Mouse (Mus musculus): Measurements from ENCODE around the gene Limd2. TPM values are rescaled to one million over a fixed set of nuclear protein-coding genes. Genes with fewer than 3 reads are reported as not detected.

Limd2 gene
- polyA plus RNA-seq, 1 experiment from 2014 or later, result 187 TPM

DNA sequence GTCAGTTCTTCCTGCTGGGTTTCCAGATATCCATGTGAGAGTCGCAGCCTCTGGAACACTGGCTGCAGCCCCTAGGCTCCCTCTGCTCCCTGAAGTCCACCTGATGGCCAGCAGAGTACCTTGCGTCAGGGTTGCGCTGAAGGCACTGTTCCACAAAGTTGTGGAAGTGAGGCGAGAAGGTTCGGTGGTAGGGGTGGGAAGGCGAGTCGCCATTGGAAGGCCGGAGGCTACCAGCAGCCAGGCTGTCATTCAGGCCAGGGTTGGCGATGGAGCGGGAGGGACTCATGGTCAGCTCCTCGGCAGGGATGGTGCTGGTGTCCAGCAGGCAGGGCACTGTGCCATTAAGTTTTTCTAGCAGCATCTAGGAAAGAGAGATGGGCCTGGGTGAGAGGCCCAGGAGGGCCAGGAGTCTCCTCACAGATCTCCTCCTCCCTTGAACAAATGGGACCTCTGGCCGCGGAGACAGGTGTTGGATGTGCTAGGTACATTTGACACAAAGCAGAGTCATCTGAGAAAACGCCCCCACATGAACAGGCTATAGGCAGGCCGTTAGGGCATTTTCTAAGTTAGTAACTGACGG is 4.0 kb upstream of the Limd2 start:
- Histone ChIP-seq H3K4me1 (replicated peaks) (peaks cover 16% of the 10 kb centered on the region), H3K4me3 (no peak overlapping the region), H3K36me3 (peaks cover 61% of the 10 kb centered on the region), H3K27ac (replicated peaks) (no peak overlapping the region), H3K9me3 (no peaks in the 10 kb centered on the region), H3K9ac (0 out of 2 replicates have a peak overlapping the region, but pooled peaks have one; percentile 5), H3K27me3 (no peaks in the 10 kb centered on the region), H3K4me2 (no peak overlapping the region)
- no peak for ATAC-seq (ENCODE audit: low read depth)
- WGBS, result 90% methylated on average over 16 of the region's 16 CpGs

GRCm38 (mm10) chr11:106163546-106163945 is 2.9 kb upstream of the Limd2 start:
- Histone ChIP-seq H3K36me3 (peaks cover 55% of the 10 kb centered on the region), H3K27ac (replicated peaks) (no peak overlapping the region), H3K4me1 (replicated peaks) (peaks cover 27% of the 10 kb centered on the region), H3K9me3 (no peaks in the 10 kb centered on the region), H3K27me3 (no peaks in the 10 kb centered on the region), H3K4me2 (no peak overlapping the region), H3K9ac (no peak overlapping the region), H3K4me3 (no peak overlapping the region)
- ATAC-seq (ENCODE audit: low read depth), result no peak
- WGBS, result 86% methylated on average over 4 of the region's 4 CpGs

GRCm38 (mm10) chr11:106162237-106162636 is 1.6 kb upstream of the Limd2 start:
- Histone ChIP-seq H3K4me2 (no peak overlapping the region), H3K4me3 (no peak overlapping the region), H3K27ac (replicated peaks) (peak overlapping the region; percentile 99; the same call in 1 of the 2 replicates), H3K4me1 (replicated peaks) (peaks cover 39% of the 10 kb centered on the region), H3K9me3 (no peaks in the 10 kb centered on the region), H3K9ac (no peak overlapping the region), H3K36me3 (peaks cover 55% of the 10 kb centered on the region), H3K27me3 (no peaks in the 10 kb centered on the region)
- 97% methylated on average over 2 of the region's 2 CpGs for WGBS
- ATAC-seq (ENCODE audit: low read depth), result no peak

DNA sequence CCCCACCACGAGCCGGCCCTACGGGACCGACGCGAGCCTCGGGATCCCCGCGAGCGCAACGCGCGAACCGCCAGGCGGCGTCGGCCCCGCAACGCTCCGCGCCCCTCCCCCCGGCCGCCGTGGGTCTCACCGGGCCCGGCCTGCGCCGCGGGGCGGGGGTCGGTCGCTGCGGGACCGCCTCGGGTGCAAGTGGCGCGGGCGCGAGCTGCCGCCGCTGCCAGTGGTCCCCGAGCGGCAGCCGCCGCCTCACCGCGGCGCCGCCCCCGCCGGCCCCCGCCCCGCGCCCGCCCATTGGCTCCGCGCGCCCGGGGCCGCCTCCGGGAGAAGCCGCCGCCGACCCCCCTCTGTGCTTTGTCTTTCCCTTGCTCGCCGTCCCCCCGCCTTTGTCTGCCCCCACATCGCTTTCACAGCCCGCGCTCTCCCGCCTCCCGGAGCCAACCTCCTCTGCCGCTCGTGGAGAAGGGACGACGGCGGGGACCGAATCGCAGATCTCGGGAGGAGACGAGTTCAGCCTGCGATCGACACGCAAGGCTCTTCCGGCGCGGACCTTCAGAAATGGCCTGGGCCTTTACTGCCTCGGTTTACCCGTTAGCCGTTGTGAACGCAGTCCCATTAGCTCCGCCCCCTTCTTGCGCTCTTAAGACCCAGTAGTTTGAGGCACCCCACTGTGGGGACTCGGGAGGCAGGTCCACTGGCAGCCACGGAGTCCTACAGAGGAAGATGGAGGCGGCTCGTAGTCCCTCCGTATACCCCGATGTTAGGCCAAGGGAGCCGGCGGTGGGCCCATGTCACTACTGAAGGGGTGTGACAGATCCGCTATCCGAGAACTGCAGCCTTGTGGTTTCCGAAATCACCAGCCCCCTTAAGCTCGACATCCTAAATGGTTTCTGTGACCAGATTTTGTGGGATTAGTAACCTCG is 479 bp downstream of the Limd2 start:
- H3K36me3 ChIP-seq, result peaks cover 52% of the 10 kb centered on the region
- WGBS, result under 1% methylated on average over 86 of the region's 106 CpGs
- H3K4me2 ChIP-seq, result peak overlapping the region; percentile 89
- H3K4me1 ChIP-seq (replicated peaks), result peaks cover 56% of the 10 kb centered on the region
- H3K9me3 ChIP-seq, result no peaks in the 10 kb centered on the region
- H3K27me3 ChIP-seq, result no peaks in the 10 kb centered on the region
- ATAC-seq (ENCODE audit: low read depth), result peak; percentile 64
- H3K9ac ChIP-seq, result peak overlapping the region; percentile 97
- H3K27ac ChIP-seq (replicated peaks), result peak overlapping the region; percentile 99
- H3K4me3 ChIP-seq, result peak overlapping the region; percentile 78

- peak overlapping the region; percentile 78 for H3K4me3 ChIP-seq
- H3K27me3 ChIP-seq, result no peaks in the 10 kb centered on the region
- under 1% methylated on average over 21 of the region's 25 CpGs for WGBS
- H3K36me3 ChIP-seq, result peaks cover 52% of the 10 kb centered on the region
- peak; percentile 67 for ATAC-seq (ENCODE audit: low read depth)
- H3K9ac ChIP-seq, result peak overlapping the region; percentile 97
- H3K4me1 ChIP-seq (replicated peaks), result peaks cover 56% of the 10 kb centered on the region
- H3K27ac ChIP-seq (replicated peaks), result peak overlapping the region; percentile 99
- H3K4me2 ChIP-seq, result peak overlapping the region; percentile 89
- no peaks in the 10 kb centered on the region for H3K9me3 ChIP-seq
Observed at GRCm38 (mm10) chr11:106159216-106159920, 1.3 kb downstream of the Limd2 start.

DNA sequence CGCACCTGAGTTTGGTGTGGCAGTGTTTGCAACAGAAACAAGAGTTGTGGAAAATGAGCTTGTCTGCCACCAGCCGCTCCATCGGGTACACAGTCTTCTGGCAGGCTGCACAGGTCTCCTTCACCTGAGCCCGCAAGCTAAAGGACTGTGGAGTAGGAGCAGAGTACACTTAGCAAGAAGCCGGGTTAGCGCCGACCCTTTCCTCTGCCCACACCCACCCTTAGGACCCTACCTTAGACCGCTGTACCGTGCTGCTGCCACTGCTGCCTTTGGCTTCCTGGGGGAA is 1.8 kb downstream of the Limd2 start:
- Histone ChIP-seq H3K27me3 (no peaks in the 10 kb centered on the region), H3K4me3 (peak overlapping the region; percentile 78), H3K4me2 (peak overlapping the region; percentile 89), H3K4me1 (replicated peaks) (peaks cover 56% of the 10 kb centered on the region), H3K9ac (peak overlapping the region; percentile 97), H3K36me3 (peaks cover 52% of the 10 kb centered on the region), H3K9me3 (no peaks in the 10 kb centered on the region), H3K27ac (replicated peaks) (peak overlapping the region; percentile 99)
- ATAC-seq (ENCODE audit: low read depth), result peak; percentile 4
- WGBS, result 37% methylated on average over 9 of the region's 9 CpGs

DNA sequence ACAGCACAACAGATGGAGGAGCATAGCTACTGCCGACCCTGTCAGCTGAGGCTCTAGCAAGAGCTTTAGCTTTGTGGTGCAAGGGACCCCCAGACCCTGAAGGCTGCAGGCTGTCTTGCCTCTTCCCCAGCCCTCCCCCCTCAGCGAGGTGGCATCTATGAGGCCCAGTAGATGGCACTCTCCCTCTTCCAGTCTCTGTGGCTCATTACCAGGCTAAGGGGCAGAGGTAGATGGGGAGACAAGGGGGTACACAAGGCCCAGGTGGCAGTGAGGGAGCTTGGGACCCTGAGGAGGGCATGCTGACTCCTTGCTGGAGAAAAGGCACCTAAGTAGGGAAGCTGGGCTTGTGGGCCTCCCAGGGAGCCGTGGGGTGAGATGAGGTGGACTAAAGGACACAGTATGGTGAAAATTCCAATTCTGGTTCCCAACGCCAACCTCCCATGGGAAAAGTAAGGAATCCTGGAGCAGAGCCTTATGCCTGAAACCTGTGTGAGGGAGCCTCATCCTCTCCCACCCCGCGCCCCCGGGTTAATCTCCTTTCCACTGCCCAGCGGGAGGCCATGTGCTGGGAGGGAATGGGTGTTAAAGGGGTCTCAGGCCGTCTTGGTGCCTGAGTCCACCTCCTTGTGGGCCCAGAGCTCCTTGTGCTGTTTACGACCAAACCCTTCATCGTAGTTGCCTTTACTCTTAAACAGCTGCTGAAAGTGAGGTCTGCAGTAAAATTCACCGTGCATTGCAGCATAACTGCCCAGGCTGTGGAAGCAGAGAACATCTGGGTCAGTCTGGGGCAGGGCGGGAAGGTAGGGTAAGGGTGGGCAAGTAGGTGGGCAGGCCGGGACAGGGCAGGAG is 2.4 kb downstream of the Limd2 start:
- WGBS, result 52% methylated on average over 14 of the region's 14 CpGs
- no peaks in the 10 kb centered on the region for H3K9me3 ChIP-seq
- peak overlapping the region; percentile 97 for H3K9ac ChIP-seq
- peak overlapping the region; percentile 89 for H3K4me2 ChIP-seq
- H3K36me3 ChIP-seq, result peaks cover 52% of the 10 kb centered on the region
- peak overlapping the region; percentile 99 for H3K27ac ChIP-seq (replicated peaks)
- no peaks in the 10 kb centered on the region for H3K27me3 ChIP-seq
- peaks cover 56% of the 10 kb centered on the region for H3K4me1 ChIP-seq (replicated peaks)
- H3K4me3 ChIP-seq, result peak overlapping the region; percentile 78
- ATAC-seq (ENCODE audit: low read depth), result no peak

- Histone ChIP-seq H3K27me3 (no peaks in the 10 kb centered on the region), H3K9ac (0 out of 2 replicates have a peak overlapping the region, but pooled peaks have one; percentile 12), H3K4me3 (no peak overlapping the region), H3K36me3 (peaks cover 58% of the 10 kb centered on the region), H3K4me1 (replicated peaks) (peaks cover 56% of the 10 kb centered on the region), H3K9me3 (no peaks in the 10 kb centered on the region), H3K27ac (replicated peaks) (no peak overlapping the region), H3K4me2 (no peak overlapping the region)
- WGBS, result 88% methylated on average over 7 of the region's 7 CpGs
- ATAC-seq (ENCODE audit: low read depth), result no peak
Observed at GRCm38 (mm10) chr11:106157154-106157553, 3.5 kb downstream of the Limd2 start.

DNA sequence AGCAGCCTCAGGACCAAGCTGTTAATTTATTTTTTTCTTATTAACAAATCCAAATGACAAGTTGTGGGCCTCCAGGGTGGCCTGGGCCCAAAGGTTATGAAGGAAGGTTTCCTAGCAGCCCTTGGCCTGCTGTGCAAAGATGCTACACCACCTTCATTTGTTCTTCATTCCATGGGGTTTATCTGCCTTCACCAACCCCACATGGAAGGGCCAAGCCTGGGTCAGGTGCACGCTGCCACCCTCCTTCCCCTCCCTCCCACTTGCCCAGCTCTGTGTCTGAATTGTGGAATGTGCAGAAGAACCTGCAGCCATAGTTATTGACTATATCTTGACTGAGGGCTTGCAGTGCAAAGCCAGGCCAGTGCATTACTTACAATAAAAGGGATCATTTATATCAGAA is 4.4 kb downstream of the Limd2 start:
- no peak overlapping the region for H3K4me3 ChIP-seq
- H3K4me2 ChIP-seq, result no peak overlapping the region
- peaks cover 67% of the 10 kb centered on the region for H3K36me3 ChIP-seq
- 82% methylated on average over 1 of the region's 1 CpGs for WGBS
- no peak overlapping the region for H3K27ac ChIP-seq (replicated peaks)
- H3K27me3 ChIP-seq, result no peaks in the 10 kb centered on the region
- no peak overlapping the region for H3K9ac ChIP-seq
- H3K9me3 ChIP-seq, result no peaks in the 10 kb centered on the region
- H3K4me1 ChIP-seq (replicated peaks), result peaks cover 48% of the 10 kb centered on the region
- no peak for ATAC-seq (ENCODE audit: low read depth)

DNA sequence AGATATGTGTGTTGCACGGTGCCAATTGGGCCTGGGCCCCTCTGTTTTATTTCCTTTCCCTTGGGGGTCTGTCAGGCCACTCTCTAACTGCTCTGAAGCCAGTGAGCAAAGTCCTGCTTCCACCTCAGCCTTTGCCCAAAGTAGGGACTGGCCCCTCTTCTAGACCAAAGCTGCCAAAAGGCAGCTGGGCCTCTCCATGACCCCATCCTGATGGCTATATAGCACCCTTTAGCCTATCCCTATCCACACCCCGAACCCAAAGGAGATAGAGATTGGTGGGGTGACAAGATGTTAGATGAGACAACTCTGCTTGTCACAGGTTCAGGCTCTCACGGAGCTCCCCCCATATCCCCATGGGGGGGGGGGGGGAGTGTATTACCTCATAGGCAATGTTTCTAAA is 4.9 kb downstream of the Limd2 start:
- Histone ChIP-seq H3K4me2 (no peak overlapping the region), H3K27me3 (no peaks in the 10 kb centered on the region), H3K27ac (replicated peaks) (0 out of 2 replicates have a peak overlapping the region, but pooled peaks have one; percentile 38), H3K9ac (0 out of 2 replicates have a peak overlapping the region, but pooled peaks have one; percentile 17), H3K36me3 (peaks cover 72% of the 10 kb centered on the region), H3K4me1 (replicated peaks) (peaks cover 43% of the 10 kb centered on the region), H3K9me3 (no peaks in the 10 kb centered on the region), H3K4me3 (no peak overlapping the region)
- 69% methylated on average over 3 of the region's 3 CpGs for WGBS
- ATAC-seq (ENCODE audit: low read depth), result no peak

DNA sequence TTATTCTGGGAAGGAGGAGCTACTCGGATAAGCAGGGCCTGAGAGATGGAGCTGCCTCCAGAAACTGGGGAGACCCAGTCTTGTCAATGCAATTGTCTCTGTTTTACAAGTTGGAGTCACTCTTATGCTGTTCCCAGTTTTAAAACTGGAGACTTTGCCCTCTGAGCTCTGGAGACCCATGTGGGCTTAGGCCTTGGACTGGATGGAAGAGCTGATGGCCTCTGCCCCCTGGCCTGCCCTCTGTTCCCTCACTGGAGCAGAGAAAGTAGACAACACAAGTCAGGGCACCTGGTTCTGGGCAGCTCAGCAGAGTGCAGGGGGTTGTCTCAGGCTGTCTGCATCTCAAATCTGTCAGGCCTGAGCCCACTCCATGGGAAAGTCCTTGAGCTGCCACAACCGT is 5.9 kb downstream of the Limd2 start:
- 63% methylated on average over 2 of the region's 2 CpGs for WGBS
- H3K4me3 ChIP-seq, result no peak overlapping the region
- no peak overlapping the region for H3K4me2 ChIP-seq
- H3K27ac ChIP-seq (replicated peaks), result 0 out of 2 replicates have a peak overlapping the region, but pooled peaks have one; percentile 10
- H3K27me3 ChIP-seq, result no peaks in the 10 kb centered on the region
- peaks cover 82% of the 10 kb centered on the region for H3K36me3 ChIP-seq
- H3K9ac ChIP-seq, result 0 out of 2 replicates have a peak overlapping the region, but pooled peaks have one; percentile 17
- no peak for ATAC-seq (ENCODE audit: low read depth)
- H3K9me3 ChIP-seq, result no peaks in the 10 kb centered on the region
- peaks cover 39% of the 10 kb centered on the region for H3K4me1 ChIP-seq (replicated peaks)

All from neural tube, embryonic 13.5 days (tissue).